Mouse (Mus musculus) testis, adult 2 months (tissue): ENCODE measurements at regions not wholly inside any gene's neighbourhood (a gene's known extent, or its start where the extent isn't known, plus 50 kb on each side); places are given as distances from the start of the nearest gene placed in this dataset.

Source experiments
- CTCF ChIP-seq: fragments of 200-500 bp; IDR thresholded peaks from 2 replicates; pipeline ENCODE4 v1.5.1; 2012; ENCODE audit warnings: low read depth, mild to moderate bottlenecking, inconsistent platforms, low read length, moderate library complexity; ENCODE audit not compliant: control insufficient read depth, insufficient read depth, insufficient replicate concordance
- POLR2A ChIP-seq: fragments of 200-500 bp; IDR thresholded peaks from 2 replicates; pipeline ENCODE4 v1.6.1; 2012; ENCODE audit warnings: low read depth, mild to moderate bottlenecking, inconsistent platforms, low read length, moderate library complexity; ENCODE audit not compliant: control insufficient read depth

GRCm38 (mm10) chr13:58694703-58695102 lies 84.0 kb upstream of the Slc28a3 start:
- TF ChIP-seq CTCF, result no peak
- no peak for TF ChIP-seq POLR2A
